Mouse (Mus musculus) heart, embryonic 13.5 days (tissue): Measurements from ENCODE around the gene Asic5. TPM values are rescaled to one million over a fixed set of nuclear protein-coding genes. Genes with fewer than 3 reads are reported as not detected.

Experiments used
- ATAC-seq: fragments of 200-750 bp; cut with Nextera tagmentation; 2 replicates; pipeline ENCODE4 v1.8.0; 2017; ENCODE audit warnings: moderate TSS enrichment; ENCODE audit not compliant: insufficient number of reproducible peaks, low FRiP score, low TSS enrichment; ENCODE audit errors: extremely low read depth
- H3K27ac ChIP-seq: fragments of 300-500 bp; sonication (generic); replicated peaks from 2 replicates; pipeline ENCODE4 v1.5.1; 2015; ENCODE audit warnings: moderate library complexity, mild to moderate bottlenecking, inconsistent platforms
- H3K27me3 ChIP-seq: fragments of 300-500 bp; sonication (generic); replicated peaks from 2 replicates; pipeline ENCODE4 v1.6.1; 2015; ENCODE audit warnings: mild to moderate bottlenecking, inconsistent platforms
- H3K36me3 ChIP-seq: fragments of 300-500 bp; sonication (generic); 2 replicates; pipeline ENCODE4 v1.6.1; 2015; ENCODE audit warnings: mild to moderate bottlenecking, inconsistent platforms
- H3K4me1 ChIP-seq: fragments of 300-500 bp; sonication (generic); 2 replicates; pipeline ENCODE4 v1.6.1; 2015; ENCODE audit warnings: inconsistent platforms
- H3K4me2 ChIP-seq: fragments of 300-500 bp; sonication (generic); 2 replicates; pipeline ENCODE4 v1.6.1; 2015; ENCODE audit warnings: inconsistent platforms, mild to moderate bottlenecking, moderate library complexity
- H3K4me3 ChIP-seq: fragments of 300-500 bp; sonication (generic); 2 replicates; pipeline ENCODE4 v1.5.1; 2015; ENCODE audit warnings: moderate library complexity, mild to moderate bottlenecking, inconsistent platforms
- H3K9ac ChIP-seq: fragments of 300-500 bp; sonication (generic); 2 replicates; pipeline ENCODE4 v1.6.1; 2015; ENCODE audit warnings: inconsistent platforms, mild to moderate bottlenecking, moderate library complexity
- H3K9me3 ChIP-seq: fragments of 300-500 bp; sonication (generic); 2 replicates; pipeline ENCODE4 v1.6.1; 2016; ENCODE audit warnings: inconsistent platforms
- WGBS: fragments of 180-500 bp; shearing (Covaris S2); methylation state at CpG from one replicate; pipeline ENCODE4 v1.1.7; 2015; ENCODE audit warnings: mixed read lengths; 5-methylcytosine and 5-hydroxymethylcytosine counted together
- polyA plus RNA-seq: library from polyadenylated mRNA; unstranded; fragments of >200 nt; fragmentation: Nextera tagmentation; extraction: Ambion mirVana; gene quantifications from 2 replicates; pipeline ENCODE4 v1.2.1, GENCODE M21; 2015

Asic5 gene
- polyA plus RNA-seq, 1 experiment from 2014 or later = not detected

- H3K4me2 ChIP-seq = no peak overlapping the region
- H3K27ac ChIP-seq = no peak overlapping the region
- H3K9me3 ChIP-seq = no peaks in the 10 kb centered on the region
- no peaks in the 10 kb centered on the region for H3K4me1 ChIP-seq
- H3K27me3 ChIP-seq = no peaks in the 10 kb centered on the region
- no peak for ATAC-seq
- H3K4me3 ChIP-seq = no peak overlapping the region
- H3K9ac ChIP-seq = no peak overlapping the region
- no peaks in the 10 kb centered on the region for H3K36me3 ChIP-seq
- 71% methylated on average over 7 of the region's 7 CpGs for WGBS
These were observed 32.1 kb downstream of the Asic5 start for GRCm38 (mm10) chr3:82014148-82014703.

DNA sequence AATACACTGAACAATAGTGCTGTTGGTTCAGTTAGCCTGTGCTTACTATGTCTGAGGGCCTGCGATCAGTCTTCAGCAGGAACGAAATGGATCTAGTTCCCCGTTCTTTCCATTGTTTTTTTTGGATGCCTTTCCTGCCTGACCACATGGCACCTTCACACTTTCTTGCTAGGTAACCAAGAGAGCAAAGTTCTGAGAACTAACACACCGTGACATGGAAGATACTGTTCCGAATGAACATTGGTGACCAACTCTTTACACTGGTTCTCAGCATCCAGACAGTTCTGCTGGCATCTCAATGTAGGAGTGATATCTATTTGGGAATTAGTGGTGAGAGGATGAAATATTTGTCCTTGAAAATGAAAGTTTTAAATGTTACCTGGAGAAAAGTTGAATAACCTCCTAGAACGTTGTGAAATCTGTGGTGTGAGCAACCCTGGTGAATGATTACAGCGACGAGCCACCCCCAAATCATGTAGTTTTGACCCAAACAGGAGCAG, 40.4 kb downstream of the Asic5 start:
- H3K36me3 ChIP-seq = no peaks in the 10 kb centered on the region
- H3K4me1 ChIP-seq = 0 out of 2 replicates have a peak, but pooled peaks cover 9% of the 10 kb centered on the region
- no peaks in the 10 kb centered on the region for H3K9me3 ChIP-seq
- WGBS = 77% methylated on average over 8 of the region's 8 CpGs
- H3K27ac ChIP-seq = no peak overlapping the region
- ATAC-seq = no peak
- no peak overlapping the region for H3K4me3 ChIP-seq
- no peak overlapping the region for H3K9ac ChIP-seq
- H3K27me3 ChIP-seq = no peaks in the 10 kb centered on the region
- no peak overlapping the region for H3K4me2 ChIP-seq

DNA sequence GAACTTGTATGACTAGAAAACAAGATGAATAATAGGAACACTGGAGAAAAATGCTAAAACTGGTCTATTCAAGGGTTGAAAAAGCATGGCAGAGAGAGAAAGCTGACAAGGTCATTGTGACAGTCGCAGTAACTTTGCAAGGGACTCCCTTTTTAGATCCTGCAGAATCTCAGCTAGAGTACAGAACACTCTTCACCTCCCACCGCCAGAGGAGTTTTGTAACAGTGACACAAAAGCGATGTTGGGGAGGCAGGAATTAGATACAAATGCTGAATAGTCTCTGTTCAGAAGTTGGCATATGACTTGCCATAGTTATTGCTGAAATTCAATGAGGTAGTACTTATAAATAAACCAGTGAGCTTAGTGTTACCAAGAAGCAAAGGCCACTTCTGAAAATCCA, 41.0 kb downstream of the Asic5 start:
- 0 out of 2 replicates have a peak, but pooled peaks cover 9% of the 10 kb centered on the region for H3K4me1 ChIP-seq
- no peaks in the 10 kb centered on the region for H3K36me3 ChIP-seq
- 41% methylated on average over 3 of the region's 3 CpGs for WGBS
- H3K4me2 ChIP-seq = no peak overlapping the region
- H3K9me3 ChIP-seq = no peaks in the 10 kb centered on the region
- no peak overlapping the region for H3K9ac ChIP-seq
- no peak overlapping the region for H3K27ac ChIP-seq
- no peaks in the 10 kb centered on the region for H3K27me3 ChIP-seq
- ATAC-seq = no peak
- H3K4me3 ChIP-seq = no peak overlapping the region

DNA sequence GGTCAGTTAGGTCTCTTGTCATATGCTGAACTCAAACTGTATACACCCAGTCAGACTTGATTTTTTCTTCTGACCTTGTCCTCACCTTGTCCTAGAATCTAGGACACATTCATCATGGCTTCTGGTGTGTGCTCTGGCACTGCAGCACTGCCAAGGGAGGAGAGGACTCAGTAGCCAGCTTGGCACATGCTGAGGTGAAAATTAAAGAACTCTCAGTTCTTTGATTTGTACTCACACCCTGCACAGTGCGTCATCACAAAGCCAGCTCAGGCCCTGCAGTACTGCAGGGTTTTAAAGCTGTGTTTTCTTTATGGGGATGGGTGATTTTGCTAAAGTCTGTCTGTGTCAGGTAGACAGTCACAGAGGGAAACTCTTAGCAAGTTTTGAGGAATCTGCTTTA, 45.2 kb downstream of the Asic5 start:
- 0 out of 2 replicates have a peak, but pooled peaks cover 7% of the 10 kb centered on the region for H3K36me3 ChIP-seq
- H3K4me3 ChIP-seq = no peak overlapping the region
- ATAC-seq = no peak
- WGBS = 70% methylated on average over 1 of the region's 1 CpGs
- no peak overlapping the region for H3K4me2 ChIP-seq
- H3K9me3 ChIP-seq = no peaks in the 10 kb centered on the region
- 0 out of 2 replicates have a peak, but pooled peaks cover 9% of the 10 kb centered on the region for H3K4me1 ChIP-seq
- no peak overlapping the region for H3K27ac ChIP-seq
- no peaks in the 10 kb centered on the region for H3K27me3 ChIP-seq
- H3K9ac ChIP-seq = no peak overlapping the region

- Histone ChIP-seq H3K27ac (no peak overlapping the region), H3K4me2 (no peak overlapping the region), H3K9ac (no peak overlapping the region), H3K27me3 (no peaks in the 10 kb centered on the region), H3K4me1 (0 out of 2 replicates have a peak, but pooled peaks cover 3% of the 10 kb centered on the region), H3K36me3 (peaks cover 23% of the 10 kb centered on the region), H3K4me3 (no peak overlapping the region), H3K9me3 (no peaks in the 10 kb centered on the region)
- WGBS = 0% methylated on average over 3 of the region's 3 CpGs
- ATAC-seq = no peak
These were observed 47.1 kb downstream of the Asic5 start for GRCm38 (mm10) chr3:82029229-82029628.

GRCm38 (mm10) chr3:82030008-82030748, 48.1 kb downstream of the Asic5 start:
- H3K9me3 ChIP-seq = no peaks in the 10 kb centered on the region
- 0 out of 2 replicates have a peak, but pooled peaks cover 3% of the 10 kb centered on the region for H3K4me1 ChIP-seq
- H3K4me2 ChIP-seq = no peak overlapping the region
- no peak overlapping the region; the same call in 1 of the 2 replicates for H3K27ac ChIP-seq
- H3K27me3 ChIP-seq = no peaks in the 10 kb centered on the region
- WGBS = 86% methylated on average over 1 of the region's 1 CpGs
- no peak for ATAC-seq
- H3K4me3 ChIP-seq = no peak overlapping the region
- no peak overlapping the region for H3K9ac ChIP-seq
- H3K36me3 ChIP-seq = peaks cover 32% of the 10 kb centered on the region

- Histone ChIP-seq H3K9ac (no peak overlapping the region), H3K27me3 (no peaks in the 10 kb centered on the region), H3K36me3 (peaks cover 83% of the 10 kb centered on the region), H3K9me3 (no peaks in the 10 kb centered on the region), H3K4me3 (no peak overlapping the region), H3K27ac (no peak overlapping the region), H3K4me2 (no peak overlapping the region), H3K4me1 (no peaks in the 10 kb centered on the region)
- no peak for ATAC-seq
- WGBS = 79% methylated on average over 2 of the region's 2 CpGs
These were observed 54.4 kb downstream of the Asic5 start for GRCm38 (mm10) chr3:82036262-82037044.

DNA sequence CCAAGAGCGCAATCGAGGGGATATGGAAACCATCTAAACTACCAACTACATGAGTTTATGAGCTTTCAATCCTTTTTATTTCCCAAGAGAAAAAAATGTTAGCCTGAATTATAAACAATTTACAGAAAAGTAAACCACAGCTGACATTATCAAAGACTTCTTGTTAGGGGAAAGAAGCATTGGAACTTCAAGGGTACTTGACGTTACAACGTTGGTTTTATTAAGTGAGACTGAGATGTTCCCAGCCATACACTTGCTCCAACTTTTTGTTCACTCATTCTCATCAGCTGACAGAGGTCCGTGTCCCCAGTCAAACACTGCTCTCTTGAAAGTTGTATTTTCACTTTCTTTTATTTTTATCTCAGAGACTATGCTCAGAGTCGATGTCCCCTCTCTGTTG, 61.6 kb downstream of the Asic5 start:
- ATAC-seq = no peak
- 83% methylated on average over 6 of the region's 6 CpGs for WGBS

GRCm38 (mm10) chr3:82044902-82045301, 62.8 kb downstream of the Asic5 start:
- WGBS = 79% methylated on average over 5 of the region's 5 CpGs
- Histone ChIP-seq H3K36me3 (peaks cover 56% of the 10 kb centered on the region), H3K27me3 (no peaks in the 10 kb centered on the region), H3K9me3 (no peaks in the 10 kb centered on the region), H3K4me1 (peaks cover 6% of the 10 kb centered on the region; the same call in 1 of the 2 replicates), H3K4me3 (no peak overlapping the region), H3K27ac (no peak overlapping the region), H3K4me2 (no peak overlapping the region), H3K9ac (no peak overlapping the region)
- ATAC-seq = no peak

More for the DNA sequence above, 61.6 kb downstream of the Asic5 start:
- Histone ChIP-seq H3K9ac (no peak overlapping the region), H3K27me3 (no peaks in the 10 kb centered on the region), H3K4me1 (peaks cover 3% of the 10 kb centered on the region; the same call in 1 of the 2 replicates), H3K4me3 (no peak overlapping the region), H3K27ac (no peak overlapping the region), H3K9me3 (no peaks in the 10 kb centered on the region), H3K4me2 (no peak overlapping the region), H3K36me3 (peaks cover 66% of the 10 kb centered on the region)

- Histone ChIP-seq H3K4me3 (no peak overlapping the region), H3K27ac (no peak overlapping the region), H3K4me1 (peaks cover 6% of the 10 kb centered on the region; the same call in 1 of the 2 replicates), H3K27me3 (no peaks in the 10 kb centered on the region), H3K9ac (no peak overlapping the region), H3K36me3 (peaks cover 52% of the 10 kb centered on the region), H3K4me2 (no peak overlapping the region), H3K9me3 (no peaks in the 10 kb centered on the region)
- 87% methylated on average over 8 of the region's 8 CpGs for WGBS
- ATAC-seq = no peak
These were observed 64.0 kb downstream of the Asic5 start for GRCm38 (mm10) chr3:82046087-82046486.

- H3K4me2 ChIP-seq = no peak overlapping the region
- no peak overlapping the region for H3K4me3 ChIP-seq
- H3K9ac ChIP-seq = no peak overlapping the region
- H3K27me3 ChIP-seq = no peaks in the 10 kb centered on the region
- peaks cover 50% of the 10 kb centered on the region for H3K36me3 ChIP-seq
- WGBS = 24% methylated on average over 8 of the region's 8 CpGs
- no peak overlapping the region for H3K27ac ChIP-seq
- no peak for ATAC-seq
- peaks cover 15% of the 10 kb centered on the region for H3K4me1 ChIP-seq
- no peaks in the 10 kb centered on the region for H3K9me3 ChIP-seq
These were observed 65.1 kb downstream of the Asic5 start for GRCm38 (mm10) chr3:82047100-82047753.
